Comparison of ENCODE assay signal across 11 mouse cellular contexts in the genomic region with DNA sequence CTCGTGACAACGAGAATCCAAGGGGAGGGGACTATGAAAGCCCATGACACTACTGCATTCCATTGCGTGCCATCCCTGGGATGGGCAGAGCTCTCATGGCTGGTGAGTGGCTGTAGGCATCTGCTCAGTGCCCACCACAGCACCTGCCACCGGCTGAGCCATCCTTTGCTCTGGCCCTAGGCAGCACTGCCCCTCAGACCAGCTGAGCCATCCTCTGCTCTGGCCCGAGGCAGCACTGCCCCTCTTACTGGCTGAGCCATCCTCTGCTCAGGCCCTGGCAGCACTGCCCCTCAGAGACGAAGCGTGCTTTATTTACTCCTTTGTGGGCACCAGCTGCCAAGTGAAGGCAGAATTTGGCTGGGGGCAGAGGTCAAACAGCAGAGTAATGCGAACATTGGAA.
"Had no signal": no experiment of that assay in that cellular context is flagged by ENCODE, and none has a peak within 500 bp of the region (broad histone marks: within the 10 kb centered on the region; RNA-seq: fewer than 3 reads in every experiment).

No protein-coding gene starts in this region.

- DNase-seq: kidney, adult 2 months; kidney, postnatal 14 days; lung, embryonic 14.5 days; lung, postnatal 10 days; lung, postnatal 4 days; thymus, postnatal 4 days had no signal

- ATAC-seq: liver, embryonic 12.5 days had no signal

- H3K27me3 ChIP-seq: kidney, embryonic 15.5 days; limb, embryonic 15.5 days; neural tube, embryonic 12.5 days had no signal

- H3K9me3 ChIP-seq: kidney, embryonic 15.5 days; limb, embryonic 15.5 days; liver, embryonic 12.5 days; neural tube, embryonic 12.5 days had no signal

- H3K4me2 ChIP-seq: kidney, embryonic 15.5 days; limb, embryonic 15.5 days; liver, embryonic 12.5 days; lung, embryonic 14.5 days; midbrain, embryonic 11.5 days; neural tube, embryonic 12.5 days had no signal

- H3K36me3 ChIP-seq: kidney, embryonic 15.5 days; limb, embryonic 15.5 days; liver, embryonic 12.5 days; neural tube, embryonic 12.5 days had no signal

- H3K27ac ChIP-seq: kidney, embryonic 15.5 days; limb, embryonic 15.5 days; liver, embryonic 12.5 days; neural tube, embryonic 12.5 days had no signal

- H3K4me3 ChIP-seq: kidney, embryonic 15.5 days; limb, embryonic 15.5 days; liver, embryonic 12.5 days; neural tube, embryonic 12.5 days had no signal

- H3K9ac ChIP-seq: kidney, embryonic 15.5 days; limb, embryonic 15.5 days; liver, embryonic 12.5 days; lung, embryonic 14.5 days; neural tube, embryonic 12.5 days had no signal

- H3K4me1 ChIP-seq: liver, embryonic 12.5 days had no signal
